Mouse (Mus musculus) C2C12 (cell line): ENCODE data around the gene Calhm3. TPM values are rescaled to one million over a fixed set of nuclear protein-coding genes. Genes with fewer than 3 reads are reported as not detected.

Experiments
- H3K27me3 ChIP-seq: one replicate; pipeline ENCODE4 v1.6.1; 2011; ENCODE audit not compliant: control insufficient read depth, insufficient read depth, insufficient read length
- H3K36me3 ChIP-seq: one replicate; pipeline ENCODE4 v1.6.1; 2011; ENCODE audit not compliant: control insufficient read depth, insufficient read depth
- H3K4me3 ChIP-seq: one replicate; pipeline ENCODE4 v1.5.1; 2011; ENCODE audit warnings: mild to moderate bottlenecking, control low read depth; ENCODE audit not compliant: poor library complexity, insufficient read depth, severe bottlenecking
- H3K79me2 ChIP-seq: one replicate; pipeline ENCODE4 v1.6.1; 2011; ENCODE audit not compliant: control insufficient read depth, insufficient read depth
- H3K79me3 ChIP-seq: one replicate; pipeline ENCODE4 v1.6.1; 2011; ENCODE audit warnings: low read depth, control low read depth
- H3ac ChIP-seq: one replicate; pipeline ENCODE3; 2011; ENCODE audit warnings: low read depth; ENCODE audit not compliant: control insufficient read depth, insufficient read length
- CEBPB ChIP-seq: IDR thresholded peaks from one replicate; pipeline ENCODE4 v1.6.1; 2011; ENCODE audit warnings: low read depth, mild to moderate bottlenecking, control low read depth, moderate library complexity
- CTCF ChIP-seq: IDR thresholded peaks from one replicate; pipeline ENCODE4 v1.5.1; 2011; ENCODE audit not compliant: control insufficient read depth, insufficient read depth, insufficient read length
- FOSL1 ChIP-seq: IDR thresholded peaks from one replicate; pipeline ENCODE4 v1.8.0; 2011; ENCODE audit warnings: mild to moderate bottlenecking, low read length; ENCODE audit not compliant: poor library complexity, insufficient read depth, severe bottlenecking
- MAX ChIP-seq: IDR thresholded peaks from one replicate; pipeline ENCODE4 v1.6.1; 2011; ENCODE audit warnings: mild to moderate bottlenecking, control low read depth
- MYOD1 ChIP-seq: IDR thresholded peaks from one replicate; pipeline ENCODE4 v1.6.1; 2011; ENCODE audit warnings: low read depth; ENCODE audit not compliant: control insufficient read depth, insufficient read length
- MYOG ChIP-seq: IDR thresholded peaks from one replicate; pipeline ENCODE4 v1.6.1; 2011; ENCODE audit not compliant: control insufficient read depth, insufficient read length; ENCODE audit errors: extremely low read depth
- USF1 ChIP-seq: IDR thresholded peaks from one replicate; pipeline ENCODE4 v1.6.1; 2011; ENCODE audit warnings: low read depth, mild to moderate bottlenecking, control low read depth, moderate library complexity
- polyA plus RNA-seq: library from polyadenylated mRNA; unstranded; fragments of >200 nt; fragmentation: generic; extraction: Trizol; gene quantifications from one replicate; pipeline ENCODE4 v1.2.1, GENCODE M21; 2012; ENCODE audit warnings: missing spikeins

Calhm3 gene
- polyA plus RNA-seq, 1 experiment, result not detected

DNA sequence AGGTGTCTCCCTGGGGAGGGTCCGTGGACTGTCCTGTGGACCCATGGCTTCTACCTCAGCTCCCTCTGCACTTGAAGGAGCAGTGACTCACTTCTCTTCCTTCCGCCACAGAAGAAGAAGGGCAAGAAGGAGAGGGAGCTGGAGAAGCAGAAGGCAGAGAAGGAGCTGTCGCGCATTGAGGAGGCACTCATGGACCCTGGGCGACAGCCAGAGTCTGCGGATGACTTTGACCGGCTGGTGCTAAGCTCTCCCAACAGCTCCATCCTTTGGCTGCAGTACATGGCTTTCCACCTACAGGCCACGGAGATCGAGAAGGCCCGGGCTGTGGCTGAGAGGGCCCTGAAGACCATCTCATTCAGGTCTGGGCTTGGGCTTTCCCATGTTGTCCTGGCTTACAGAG lies 29.4 kb downstream of the Calhm3 start:
- Histone ChIP-seq H3K4me3 (no peak overlapping the region), H3K79me2 (no peaks in the 10 kb centered on the region), H3K36me3 (peaks cover 93% of the 10 kb centered on the region), H3ac (no peak overlapping the region), H3K27me3 (no peaks in the 10 kb centered on the region), H3K79me3 (no peaks in the 10 kb centered on the region)
- TF ChIP-seq USF1 (no peak), CEBPB (no peak), MYOG (no peak), MYOD1 (no peak), FOSL1 (no peak), CTCF (no peak), MAX (no peak)

DNA sequence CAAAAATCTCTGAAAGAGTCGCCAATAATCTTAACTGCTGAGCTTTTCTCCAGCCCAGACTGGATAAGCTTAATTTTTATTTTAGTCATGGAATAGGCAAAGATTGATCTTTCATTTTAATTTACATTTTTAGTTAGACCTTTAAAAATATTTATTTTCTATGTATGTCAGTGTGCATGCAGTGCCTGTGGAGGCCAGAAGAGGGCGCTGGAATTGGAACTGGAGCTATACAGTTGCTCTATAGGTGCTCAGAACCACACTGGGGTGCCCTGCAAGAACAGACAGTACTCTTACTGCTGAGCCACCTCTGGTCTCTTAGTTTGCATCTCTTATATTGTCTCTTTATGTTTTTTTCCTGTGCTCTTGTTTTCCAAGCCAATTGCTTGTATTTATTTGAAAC lies 34.8 kb downstream of the Calhm3 start:
- H3ac ChIP-seq, result no peak overlapping the region
- peaks cover 81% of the 10 kb centered on the region for H3K36me3 ChIP-seq
- TF ChIP-seq USF1 (no peak), MYOG (no peak), CEBPB (no peak), MAX (no peak), CTCF (no peak), FOSL1 (no peak), MYOD1 (no peak)
- no peaks in the 10 kb centered on the region for H3K79me2 ChIP-seq
- no peak overlapping the region for H3K4me3 ChIP-seq
- H3K27me3 ChIP-seq, result no peaks in the 10 kb centered on the region
- H3K79me3 ChIP-seq, result no peaks in the 10 kb centered on the region

DNA sequence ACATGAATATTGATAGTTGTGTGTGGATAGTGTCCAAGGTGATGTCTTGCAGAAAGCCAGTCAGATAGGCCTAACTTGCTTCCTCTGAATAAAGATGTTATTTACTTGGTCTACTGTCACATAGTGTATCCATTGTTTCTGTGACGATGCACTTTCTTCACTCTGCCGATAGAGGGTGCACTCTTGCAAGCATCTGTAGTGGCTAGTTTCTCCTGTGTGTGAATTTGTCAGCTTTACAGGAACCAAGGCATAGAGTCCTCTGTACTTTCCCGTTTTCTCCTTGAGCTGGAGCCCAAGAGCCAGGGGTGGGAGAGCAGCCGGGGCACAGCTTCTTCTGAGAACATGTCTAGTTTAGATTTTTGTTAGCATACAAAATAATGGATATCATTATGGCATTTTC lies 36.5 kb downstream of the Calhm3 start:
- Histone ChIP-seq H3K79me2 (no peaks in the 10 kb centered on the region), H3K79me3 (no peaks in the 10 kb centered on the region), H3ac (no peak overlapping the region), H3K36me3 (peaks cover 81% of the 10 kb centered on the region), H3K4me3 (no peak overlapping the region), H3K27me3 (no peaks in the 10 kb centered on the region)
- TF ChIP-seq MAX, result no peak
- TF ChIP-seq CTCF, result peak; percentile 62

DNA sequence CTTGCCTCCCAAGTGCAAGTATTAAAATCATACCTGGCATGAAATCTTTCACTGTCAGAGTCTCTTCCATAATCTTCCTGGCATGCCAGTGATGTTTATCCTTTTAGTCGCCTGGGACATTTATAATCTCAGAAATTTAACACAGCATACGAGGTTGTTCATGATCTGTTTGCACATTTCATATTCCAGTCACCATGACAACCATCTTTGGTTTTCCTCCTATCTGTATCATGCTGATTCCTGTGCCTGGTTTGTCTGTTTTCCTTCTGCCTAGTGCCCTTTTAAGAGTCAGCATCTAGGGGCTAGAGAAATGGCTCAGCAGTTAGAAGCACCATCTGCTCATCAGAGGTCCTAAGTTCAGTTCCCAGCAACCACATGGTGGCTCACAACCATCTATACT lies 38.9 kb downstream of the Calhm3 start:
- TF ChIP-seq MYOG (no peak), FOSL1 (no peak), CTCF (no peak), USF1 (no peak)
- peaks cover 81% of the 10 kb centered on the region for H3K36me3 ChIP-seq
- no peak overlapping the region for H3ac ChIP-seq
- H3K79me3 ChIP-seq, result no peaks in the 10 kb centered on the region
- no peak overlapping the region for H3K4me3 ChIP-seq
- no peaks in the 10 kb centered on the region for H3K27me3 ChIP-seq
- H3K79me2 ChIP-seq, result no peaks in the 10 kb centered on the region

DNA sequence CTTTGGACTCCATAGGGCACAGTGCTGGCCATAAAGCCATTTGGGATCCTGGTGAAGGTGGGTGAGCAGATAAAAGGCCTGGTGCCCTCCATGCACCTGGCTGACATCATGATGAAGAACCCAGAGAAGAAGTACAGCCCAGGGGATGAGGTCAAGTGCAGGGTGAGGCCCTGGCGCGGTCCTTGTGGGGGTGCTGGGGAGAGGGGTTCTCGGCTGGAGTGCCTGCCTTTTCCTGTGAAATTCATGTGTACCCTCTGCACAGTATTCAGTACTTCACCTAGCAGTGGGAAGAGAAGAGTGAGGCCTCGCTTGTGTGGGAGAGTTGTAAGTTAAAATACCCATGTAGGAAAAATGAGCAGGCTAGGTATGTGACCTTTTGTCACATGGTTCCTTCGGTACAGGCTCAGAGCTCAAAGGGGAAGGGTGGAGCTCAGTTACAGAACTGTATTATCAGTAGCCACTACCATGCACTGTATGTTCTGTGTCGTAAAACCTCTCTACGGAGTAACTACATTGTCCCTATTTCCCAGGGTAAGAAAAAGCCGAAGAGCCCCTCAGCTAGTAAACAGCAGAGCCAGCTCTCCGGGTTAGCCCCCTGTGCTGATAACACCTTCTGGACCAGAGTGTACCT lies 52.8 kb downstream of the Calhm3 start:
- Histone ChIP-seq H3K79me2 (no peaks in the 10 kb centered on the region), H3ac (no peak overlapping the region), H3K36me3 (peaks cover 96% of the 10 kb centered on the region), H3K79me3 (no peaks in the 10 kb centered on the region), H3K27me3 (no peaks in the 10 kb centered on the region), H3K4me3 (no peak overlapping the region)
- TF ChIP-seq MAX (no peak), CTCF (no peak), USF1 (no peak), MYOG (no peak), CEBPB (no peak), MYOD1 (no peak), FOSL1 (no peak)

Other genes starting within 250 kb of the Calhm3 start
- not detected for gene Ina, start 143.1 kb downstream of the Calhm3 start, polyA plus RNA-seq
- gene Nt5c2, start 142.6 kb downstream of the Calhm3 start, polyA plus RNA-seq, result 18.2 TPM
- 5.5 TPM for gene Pcgf6, start 106.9 kb downstream of the Calhm3 start, polyA plus RNA-seq
- gene Taf5, start 90.0 kb downstream of the Calhm3 start, polyA plus RNA-seq, result 3.6 TPM
- gene Usmg5, start 67.1 kb downstream of the Calhm3 start, polyA plus RNA-seq, result 1,106 TPM
- gene Pdcd11, start 67.0 kb downstream of the Calhm3 start, polyA plus RNA-seq, result 21.0 TPM
- gene Calhm2, start 19.5 kb downstream of the Calhm3 start, polyA plus RNA-seq, result 1.5 TPM
- not detected for gene Calhm1, start 13.5 kb downstream of the Calhm3 start, polyA plus RNA-seq
- gene Neurl1a, start 21.1 kb upstream of the Calhm3 start, polyA plus RNA-seq, result 3.7 TPM